Mouse (Mus musculus): ENCODE data around the gene Rpl10a. TPM values are rescaled to one million over a fixed set of nuclear protein-coding genes. Genes with fewer than 3 reads are reported as not detected.

The Rpl10a gene
- polyA plus RNA-seq, 1 experiment from 2014 or later: 733 TPM

GRCm38 (mm10) chr17:28312232-28313211 lies 15.7 kb upstream of the Rpl10a start:
- ATAC-seq (replicated peaks; ENCODE audit: low FRiP score): peak; percentile 10
- DNase-seq (ENCODE audit: low spot score): no peak
- Histone ChIP-seq H3K4me1 (replicated peaks; ENCODE audit: control insufficient read depth, insufficient read depth, low read length) (peaks cover 33% of the 10 kb centered on the region), H3K9ac (ENCODE audit: low read depth, low read length) (peak overlapping the region; percentile 46; the same call in 1 of the 2 replicates), H3K4me3 (ENCODE audit: low read depth, low read length) (peak overlapping the region; percentile 85), H3K9me3 (ENCODE audit: control insufficient read depth, low read length) (no peaks in the 10 kb centered on the region), H3K36me3 (ENCODE audit: control insufficient read depth, insufficient read depth, low read length) (peaks cover 13% of the 10 kb centered on the region; the same call in 1 of the 2 replicates), H3K4me2 (peak overlapping the region; percentile 89), H3K27ac (ENCODE audit: low read depth, low read length) (peak overlapping the region; percentile 74), H3K27me3 (replicated peaks; ENCODE audit: control insufficient read depth, insufficient read depth, low read length) (no peaks in the 10 kb centered on the region)
- WGBS: 17% methylated on average over 17 of the region's 17 CpGs

- H3K27ac ChIP-seq (ENCODE audit: low read depth, low read length): peak within 1 kb of the TSS; percentile 91
- DNase-seq (ENCODE audit: low spot score) (peak; percentile 98), ATAC-seq (replicated peaks; ENCODE audit: low FRiP score) (peak; percentile 95)
- peaks cover 16% of the 10 kb centered on the region; the same call in 1 of the 2 replicates for H3K36me3 ChIP-seq (ENCODE audit: control insufficient read depth, insufficient read depth, low read length)
- WGBS: under 1% methylated on average over 66 of the region's 69 CpGs
- H3K4me2 ChIP-seq: peak within 1 kb of the TSS; percentile 89
- peak within 1 kb of the TSS; percentile 88 for H3K9ac ChIP-seq (ENCODE audit: low read depth, low read length)
- H3K4me3 ChIP-seq (ENCODE audit: low read depth, low read length): peak within 1 kb of the TSS; percentile 85
- no peaks in the 10 kb centered on the region for H3K9me3 ChIP-seq (ENCODE audit: control insufficient read depth, low read length)
- peaks cover 39% of the 10 kb centered on the region for H3K4me1 ChIP-seq (replicated peaks; ENCODE audit: control insufficient read depth, insufficient read depth, low read length)
- no peaks in the 10 kb centered on the region for H3K27me3 ChIP-seq (replicated peaks; ENCODE audit: control insufficient read depth, insufficient read depth, low read length)
Measured at GRCm38 (mm10) chr17:28313212-28313879, 14.9 kb upstream of the Rpl10a start, which contains the start of gene Fance. TSS of gene Fance (plus strand) at chr17:28313519.

- H3K27me3 ChIP-seq (replicated peaks; ENCODE audit: control insufficient read depth, insufficient read depth, low read length): no peaks in the 10 kb centered on the region
- H3K36me3 ChIP-seq (ENCODE audit: control insufficient read depth, insufficient read depth, low read length): peaks cover 17% of the 10 kb centered on the region; the same call in 1 of the 2 replicates
- no peaks in the 10 kb centered on the region for H3K9me3 ChIP-seq (ENCODE audit: control insufficient read depth, low read length)
- no peak for DNase-seq (ENCODE audit: low spot score)
- H3K4me2 ChIP-seq: peak overlapping the region; percentile 89
- peaks cover 35% of the 10 kb centered on the region for H3K4me1 ChIP-seq (replicated peaks; ENCODE audit: control insufficient read depth, insufficient read depth, low read length)
- WGBS: 3% methylated on average over 11 of the region's 11 CpGs
- peak overlapping the region; percentile 91 for H3K27ac ChIP-seq (ENCODE audit: low read depth, low read length)
- H3K4me3 ChIP-seq (ENCODE audit: low read depth, low read length): peak overlapping the region; percentile 85
- H3K9ac ChIP-seq (ENCODE audit: low read depth, low read length): peak overlapping the region; percentile 88
- ATAC-seq (replicated peaks; ENCODE audit: low FRiP score): peak; percentile 25
Measured at GRCm38 (mm10) chr17:28313880-28314225, 14.4 kb upstream of the Rpl10a start.

GRCm38 (mm10) chr17:28315611-28316160 lies 12.6 kb upstream of the Rpl10a start:
- Histone ChIP-seq H3K9me3 (ENCODE audit: control insufficient read depth, low read length) (no peaks in the 10 kb centered on the region), H3K4me2 (no peak overlapping the region; the same call in 1 of the 2 replicates), H3K4me1 (replicated peaks; ENCODE audit: control insufficient read depth, insufficient read depth, low read length) (peaks cover 35% of the 10 kb centered on the region), H3K4me3 (ENCODE audit: low read depth, low read length) (no peak overlapping the region), H3K27ac (ENCODE audit: low read depth, low read length) (no peak overlapping the region), H3K36me3 (ENCODE audit: control insufficient read depth, insufficient read depth, low read length) (peaks cover 21% of the 10 kb centered on the region; the same call in 1 of the 2 replicates), H3K27me3 (replicated peaks; ENCODE audit: control insufficient read depth, insufficient read depth, low read length) (no peaks in the 10 kb centered on the region), H3K9ac (ENCODE audit: low read depth, low read length) (no peak overlapping the region; the same call in 1 of the 2 replicates)
- 92% methylated on average over 20 of the region's 20 CpGs for WGBS
- ATAC-seq (replicated peaks; ENCODE audit: low FRiP score) (no peak), DNase-seq (ENCODE audit: low spot score) (no peak)

GRCm38 (mm10) chr17:28316476-28316875 lies 11.8 kb upstream of the Rpl10a start:
- peaks cover 35% of the 10 kb centered on the region for H3K4me1 ChIP-seq (replicated peaks; ENCODE audit: control insufficient read depth, insufficient read depth, low read length)
- no peak for ATAC-seq (replicated peaks; ENCODE audit: low FRiP score)

GRCm38 (mm10) chr17:28317091-28317490 lies 11.2 kb upstream of the Rpl10a start:
- Histone ChIP-seq H3K27ac (ENCODE audit: low read depth, low read length) (no peak overlapping the region), H3K36me3 (ENCODE audit: control insufficient read depth, insufficient read depth, low read length) (peaks cover 25% of the 10 kb centered on the region), H3K9ac (ENCODE audit: low read depth, low read length) (no peak overlapping the region), H3K27me3 (replicated peaks; ENCODE audit: control insufficient read depth, insufficient read depth, low read length) (no peaks in the 10 kb centered on the region), H3K4me1 (replicated peaks; ENCODE audit: control insufficient read depth, insufficient read depth, low read length) (peaks cover 34% of the 10 kb centered on the region), H3K4me2 (no peak overlapping the region), H3K4me3 (ENCODE audit: low read depth, low read length) (no peak overlapping the region), H3K9me3 (ENCODE audit: control insufficient read depth, low read length) (no peaks in the 10 kb centered on the region)
- DNase-seq (ENCODE audit: low spot score) (no peak), ATAC-seq (replicated peaks; ENCODE audit: low FRiP score) (no peak)
- 62% methylated on average over 8 of the region's 8 CpGs for WGBS

More at GRCm38 (mm10) chr17:28316476-28316875, 11.8 kb upstream of the Rpl10a start:
- Histone ChIP-seq H3K9me3 (ENCODE audit: control insufficient read depth, low read length) (no peaks in the 10 kb centered on the region), H3K36me3 (ENCODE audit: control insufficient read depth, insufficient read depth, low read length) (peaks cover 25% of the 10 kb centered on the region), H3K27ac (ENCODE audit: low read depth, low read length) (no peak overlapping the region), H3K9ac (ENCODE audit: low read depth, low read length) (no peak overlapping the region), H3K4me3 (ENCODE audit: low read depth, low read length) (no peak overlapping the region), H3K4me2 (no peak overlapping the region), H3K27me3 (replicated peaks; ENCODE audit: control insufficient read depth, insufficient read depth, low read length) (no peaks in the 10 kb centered on the region)
- WGBS: 89% methylated on average over 9 of the region's 9 CpGs
- no peak for DNase-seq (ENCODE audit: low spot score)

GRCm38 (mm10) chr17:28317725-28318124 lies 10.5 kb upstream of the Rpl10a start:
- Histone ChIP-seq H3K4me2 (no peak overlapping the region), H3K27ac (ENCODE audit: low read depth, low read length) (no peak overlapping the region; the same call in 1 of the 2 replicates), H3K36me3 (ENCODE audit: control insufficient read depth, insufficient read depth, low read length) (peaks cover 25% of the 10 kb centered on the region), H3K4me1 (replicated peaks; ENCODE audit: control insufficient read depth, insufficient read depth, low read length) (peaks cover 30% of the 10 kb centered on the region), H3K9me3 (ENCODE audit: control insufficient read depth, low read length) (no peaks in the 10 kb centered on the region), H3K9ac (ENCODE audit: low read depth, low read length) (no peak overlapping the region), H3K4me3 (ENCODE audit: low read depth, low read length) (no peak overlapping the region), H3K27me3 (replicated peaks; ENCODE audit: control insufficient read depth, insufficient read depth, low read length) (no peaks in the 10 kb centered on the region)
- 0 out of 2 replicates have a peak, but pooled peaks have one; percentile 11 for ATAC-seq (replicated peaks; ENCODE audit: low FRiP score)
- DNase-seq (ENCODE audit: low spot score): no peak
- 68% methylated on average over 9 of the region's 9 CpGs for WGBS

GRCm38 (mm10) chr17:28321700-28322099 lies 6.6 kb upstream of the Rpl10a start:
- H3K27ac ChIP-seq (ENCODE audit: low read depth, low read length): no peak overlapping the region
- DNase-seq (ENCODE audit: low spot score): no peak
- WGBS: 90% methylated on average over 4 of the region's 4 CpGs
- H3K4me1 ChIP-seq (replicated peaks; ENCODE audit: control insufficient read depth, insufficient read depth, low read length): peaks cover 12% of the 10 kb centered on the region
- H3K9ac ChIP-seq (ENCODE audit: low read depth, low read length): no peak overlapping the region
- H3K27me3 ChIP-seq (replicated peaks; ENCODE audit: control insufficient read depth, insufficient read depth, low read length): no peaks in the 10 kb centered on the region
- peaks cover 25% of the 10 kb centered on the region for H3K36me3 ChIP-seq (ENCODE audit: control insufficient read depth, insufficient read depth, low read length)
- no peak overlapping the region for H3K4me3 ChIP-seq (ENCODE audit: low read depth, low read length)
- H3K9me3 ChIP-seq (ENCODE audit: control insufficient read depth, low read length): no peaks in the 10 kb centered on the region
- H3K4me2 ChIP-seq: no peak overlapping the region
- no peak for ATAC-seq (replicated peaks; ENCODE audit: low FRiP score)

Measured in liver, embryonic 11.5 days (tissue).